Mouse (Mus musculus) thymus, postnatal 4 days (tissue): ENCODE data around the gene Mre11a.

Source experiments
- DNase-seq: peaks from one replicate; pipeline ENCODE4 v3.0.0; 2021

Mre11a gene

DNA sequence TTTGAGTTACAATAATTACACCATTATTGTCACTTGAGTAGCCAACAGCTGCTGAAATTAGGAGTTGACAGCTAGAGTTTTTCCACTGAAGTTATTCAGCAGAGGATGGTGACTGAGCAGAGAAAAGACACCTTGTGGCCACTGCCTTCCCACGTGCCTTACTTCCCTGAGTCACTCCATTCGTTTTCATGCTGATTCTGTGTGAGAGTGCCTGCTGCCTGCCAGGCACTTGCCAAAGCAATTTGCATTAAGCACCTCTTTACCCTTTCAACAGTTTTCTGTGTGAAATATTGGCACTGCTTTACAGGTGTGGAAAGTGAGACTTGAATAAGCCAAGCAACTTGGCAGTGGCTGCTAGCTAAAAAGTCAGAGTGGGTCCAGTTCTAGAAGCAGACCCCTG, 43.4 kb downstream of the Mre11a start:
- no peak for DNase-seq

DNA sequence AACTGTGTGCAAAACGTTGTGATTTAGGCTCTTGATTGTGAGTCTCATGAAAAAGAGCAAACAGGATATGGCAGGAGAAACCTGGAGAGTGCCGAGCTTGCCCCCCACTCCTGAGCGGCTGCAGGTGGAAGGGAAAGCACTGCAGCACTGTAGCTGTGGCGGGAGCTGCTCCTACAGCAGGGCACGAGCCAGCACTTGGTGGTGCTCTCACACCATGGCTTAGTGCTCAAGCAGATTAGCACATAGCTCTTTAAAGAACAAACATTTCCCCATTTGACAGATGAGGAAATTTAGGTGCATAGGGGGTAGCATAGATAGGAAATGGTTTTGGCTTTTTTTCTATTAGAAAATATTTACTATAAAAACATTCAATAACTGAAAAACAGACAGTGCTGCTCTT, 47.6 kb downstream of the Mre11a start:
- no peak for DNase-seq

DNA sequence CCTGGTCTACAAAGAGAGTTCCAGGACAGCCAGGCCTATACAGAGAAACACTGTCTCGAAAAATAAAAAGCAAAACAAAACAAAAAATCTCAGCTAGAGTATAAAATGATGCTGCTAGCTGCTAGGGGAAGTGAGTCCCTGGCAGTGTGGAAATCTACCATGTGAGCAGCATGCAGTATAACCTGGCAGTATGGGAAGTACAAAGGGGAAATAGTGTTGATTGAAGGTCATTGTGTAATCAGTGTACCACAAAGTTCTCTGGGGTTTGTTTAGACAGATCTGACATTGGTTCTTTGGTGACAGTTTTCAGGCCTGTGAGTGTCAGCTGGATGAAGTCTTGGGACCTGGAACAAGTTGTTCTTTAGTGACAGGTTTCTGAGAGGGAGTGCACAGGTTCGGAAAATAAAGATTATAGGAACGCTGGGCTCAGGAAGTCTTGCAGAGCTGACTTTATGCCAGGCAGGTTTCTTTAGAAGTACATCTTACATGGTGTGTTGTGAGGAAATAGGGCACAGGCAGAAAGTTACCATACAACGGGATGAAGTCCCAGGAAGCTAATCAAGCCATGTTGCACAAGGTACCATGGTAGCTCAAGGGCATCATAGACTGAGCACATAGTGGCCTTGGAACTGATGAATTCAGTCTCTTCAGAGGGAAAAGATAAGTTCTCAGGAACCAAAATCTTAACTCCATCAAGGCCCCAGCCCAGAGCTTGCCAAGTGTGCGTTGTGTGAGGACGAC, 51.1 kb downstream of the Mre11a start:
- DNase-seq, result no peak

DNA sequence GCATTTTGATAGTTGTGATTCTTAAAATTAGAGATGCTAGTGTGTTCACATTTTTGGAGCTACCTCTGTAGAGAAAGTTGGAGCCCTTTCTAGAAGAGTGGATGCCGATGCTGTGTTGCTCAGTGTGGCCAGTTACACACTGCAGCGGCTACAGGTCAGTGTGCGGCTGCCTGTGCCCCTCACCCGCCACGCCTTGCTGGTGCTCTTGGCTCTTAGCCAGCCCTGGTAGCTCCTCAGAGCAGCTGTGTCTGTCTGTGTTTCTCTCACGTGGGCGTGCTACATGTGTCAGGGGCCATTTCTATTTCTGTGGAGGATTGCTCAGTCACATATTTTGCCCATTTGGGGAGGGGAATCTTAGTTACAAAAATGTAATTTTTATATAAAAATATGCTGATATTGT, 55.1 kb downstream of the Mre11a start:
- no peak for DNase-seq

DNA sequence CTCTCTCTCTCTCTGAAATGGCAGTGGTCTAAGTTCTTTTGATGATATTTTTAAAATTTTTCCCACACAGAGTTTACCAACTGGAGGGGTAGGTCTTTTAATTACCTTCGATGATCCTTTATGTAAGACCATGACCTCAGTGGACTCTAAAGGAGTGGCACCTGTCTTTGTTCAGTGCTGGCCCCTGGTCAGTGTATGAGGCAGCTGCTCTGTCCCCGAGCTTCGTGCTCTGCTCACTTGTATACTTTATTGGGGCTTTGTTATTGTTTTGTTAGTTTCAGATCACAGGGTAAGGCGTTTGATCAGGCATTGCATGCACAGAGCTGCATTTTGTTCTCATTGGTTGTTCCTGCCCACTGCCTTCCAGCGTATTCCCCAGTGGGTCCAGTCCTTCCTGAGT, 55.5 kb downstream of the Mre11a start:
- DNase-seq, result no peak

DNA sequence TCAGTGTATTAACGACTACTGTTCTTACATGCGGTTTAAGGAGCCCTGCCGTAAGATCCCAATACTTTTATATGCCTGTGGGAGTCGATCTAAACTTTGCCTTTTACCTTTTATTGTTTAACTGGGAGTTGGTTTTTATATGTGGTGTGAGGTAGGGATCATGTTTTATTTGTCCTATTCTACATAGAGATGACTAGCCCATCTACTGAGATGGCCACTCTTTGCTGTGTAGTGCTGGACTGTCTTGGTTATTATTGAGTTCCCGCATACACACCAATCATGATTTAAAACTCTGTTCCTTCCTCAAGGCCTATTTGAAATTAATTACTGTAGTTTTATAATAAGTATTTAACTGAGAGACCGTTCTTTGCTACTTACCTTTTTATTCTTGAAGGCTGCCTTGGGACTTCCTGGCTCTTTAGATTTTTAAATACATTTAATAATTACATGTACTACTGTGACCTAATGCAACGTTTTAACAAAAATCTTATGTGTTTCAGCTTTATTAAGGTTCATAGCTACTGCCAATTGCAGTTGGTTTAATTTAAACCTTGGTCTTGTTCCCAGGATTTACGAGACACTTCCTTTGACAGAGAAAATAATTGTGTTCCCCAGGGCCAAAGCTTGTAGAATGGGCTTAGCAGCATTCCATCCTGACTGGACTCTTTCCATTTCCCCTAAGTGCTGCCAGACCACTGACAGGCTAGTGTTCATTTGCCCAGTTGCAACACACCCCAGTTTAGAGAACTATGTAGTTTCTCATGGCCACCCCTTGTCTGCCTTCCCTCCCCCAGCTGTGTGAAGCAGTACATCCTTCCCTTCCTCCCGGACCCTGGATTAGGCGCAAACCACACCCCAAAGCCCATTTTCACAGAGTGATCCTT, 57.7 kb downstream of the Mre11a start:
- DNase-seq, result no peak

DNA sequence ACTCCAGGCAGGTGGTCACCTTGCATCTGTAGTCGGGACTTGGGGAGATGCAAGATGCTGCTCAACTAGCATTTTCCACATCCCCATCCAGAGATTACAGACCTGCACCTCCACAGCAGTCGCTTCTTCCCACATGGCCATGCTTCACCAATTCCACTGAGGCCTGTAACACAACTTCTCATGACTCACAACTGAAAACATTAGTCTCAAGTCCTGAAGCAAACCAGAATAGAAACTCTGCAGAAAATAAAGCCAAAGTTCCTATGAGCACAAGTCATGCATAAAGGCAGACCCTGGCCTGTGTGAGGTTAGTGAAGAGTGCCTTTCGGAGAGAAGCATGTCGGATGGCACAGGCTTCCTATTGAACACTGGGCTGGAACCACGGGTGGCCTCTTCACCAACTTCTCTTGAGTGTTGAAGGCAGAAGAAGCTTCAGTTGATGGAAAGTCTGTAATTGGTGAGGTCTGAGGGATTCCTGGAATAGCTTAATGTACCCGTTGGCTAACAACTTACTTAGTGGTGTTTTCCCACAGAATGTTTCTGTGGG, 58.9 kb downstream of the Mre11a start:
- no peak for DNase-seq

DNA sequence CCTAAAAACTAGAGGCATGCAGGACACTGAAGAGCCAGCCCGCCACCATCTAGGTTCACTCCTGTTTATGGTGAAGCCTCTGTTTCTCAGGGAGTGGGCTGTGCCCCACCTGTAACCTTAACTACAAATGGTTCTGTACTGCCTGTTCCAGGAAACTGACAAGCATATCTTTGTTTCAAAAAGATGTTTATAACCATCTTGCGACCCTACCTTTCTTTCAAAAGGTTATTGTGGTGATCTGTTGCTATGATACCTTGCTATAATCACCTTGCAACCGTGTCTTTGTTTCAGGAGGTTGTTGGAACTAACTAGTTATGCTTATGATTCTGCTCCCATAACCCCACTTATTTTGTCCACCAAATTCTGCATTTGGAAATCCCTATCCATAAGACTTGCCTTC, 59.4 kb downstream of the Mre11a start:
- no peak for DNase-seq

DNA sequence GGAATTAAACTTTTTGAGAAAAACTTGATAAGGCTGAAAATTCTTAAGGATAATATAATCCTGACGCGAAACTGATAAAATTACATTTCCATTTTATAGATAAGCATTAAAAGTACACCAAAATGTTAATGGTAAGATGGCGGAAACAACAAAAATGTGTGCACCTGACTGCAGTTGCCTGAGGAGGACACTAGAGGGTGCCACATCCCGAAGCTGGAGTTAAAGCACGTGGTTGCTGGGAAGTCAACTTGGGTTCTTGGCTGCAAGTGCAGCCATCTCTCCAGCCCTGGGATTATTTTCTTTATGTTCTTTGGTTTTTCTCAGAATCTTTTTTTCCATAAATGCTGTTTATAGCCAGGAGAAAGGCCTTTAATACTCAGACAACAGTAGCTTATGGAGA, 62.0 kb downstream of the Mre11a start:
- DNase-seq, result peak; percentile 63

DNA sequence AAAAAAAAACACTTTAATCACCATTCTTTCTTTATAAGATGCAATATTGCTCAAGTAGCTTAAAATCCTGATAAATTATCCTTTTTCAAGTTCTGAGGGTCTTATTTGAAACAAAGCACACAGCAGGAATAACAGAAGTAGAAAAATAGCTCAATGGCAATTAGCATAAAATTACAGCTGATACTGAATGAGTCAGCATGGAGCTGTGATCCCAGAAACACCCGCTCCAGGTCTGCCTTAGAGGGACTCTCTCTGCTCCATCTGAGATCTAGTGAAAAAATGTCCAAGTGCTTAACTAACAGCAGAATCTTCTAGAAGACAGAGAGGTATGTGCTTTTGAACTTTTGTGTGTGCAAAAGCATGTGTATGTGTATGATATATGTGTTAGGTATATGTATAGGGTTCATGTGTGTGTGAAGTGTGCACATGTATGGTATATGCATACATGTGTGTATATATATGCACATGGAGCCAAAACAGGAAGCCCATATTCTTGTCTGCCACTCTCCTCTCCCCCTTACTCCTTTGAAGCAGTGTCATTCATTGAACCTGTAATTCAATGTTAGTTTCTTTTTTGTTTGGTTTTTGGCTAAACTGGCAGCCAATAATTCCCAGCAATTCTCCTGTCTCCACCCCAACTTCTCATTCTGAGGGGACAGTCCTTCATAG, 63.9 kb downstream of the Mre11a start:
- no peak for DNase-seq

DNA sequence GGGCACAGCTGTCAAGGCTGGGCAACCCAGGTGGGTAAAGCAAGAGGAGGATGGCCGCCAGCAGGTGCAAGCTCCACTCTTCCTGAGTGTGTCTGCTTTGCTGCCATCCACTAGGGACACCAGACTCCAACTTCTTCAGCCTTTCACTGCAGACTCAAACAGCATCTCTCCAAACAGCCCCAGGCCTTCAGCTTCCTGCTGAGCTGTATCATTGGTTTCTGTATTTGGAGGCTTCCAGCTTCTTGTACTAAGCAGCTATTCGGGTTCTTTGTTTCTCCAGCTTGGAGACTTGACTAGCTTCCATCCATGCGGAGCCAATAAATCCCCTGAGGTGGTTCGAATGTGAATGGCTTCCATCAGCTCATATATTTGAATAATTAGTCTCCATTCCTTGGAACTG, 70.1 kb downstream of the Mre11a start:
- peak; percentile 54 for DNase-seq

DNA sequence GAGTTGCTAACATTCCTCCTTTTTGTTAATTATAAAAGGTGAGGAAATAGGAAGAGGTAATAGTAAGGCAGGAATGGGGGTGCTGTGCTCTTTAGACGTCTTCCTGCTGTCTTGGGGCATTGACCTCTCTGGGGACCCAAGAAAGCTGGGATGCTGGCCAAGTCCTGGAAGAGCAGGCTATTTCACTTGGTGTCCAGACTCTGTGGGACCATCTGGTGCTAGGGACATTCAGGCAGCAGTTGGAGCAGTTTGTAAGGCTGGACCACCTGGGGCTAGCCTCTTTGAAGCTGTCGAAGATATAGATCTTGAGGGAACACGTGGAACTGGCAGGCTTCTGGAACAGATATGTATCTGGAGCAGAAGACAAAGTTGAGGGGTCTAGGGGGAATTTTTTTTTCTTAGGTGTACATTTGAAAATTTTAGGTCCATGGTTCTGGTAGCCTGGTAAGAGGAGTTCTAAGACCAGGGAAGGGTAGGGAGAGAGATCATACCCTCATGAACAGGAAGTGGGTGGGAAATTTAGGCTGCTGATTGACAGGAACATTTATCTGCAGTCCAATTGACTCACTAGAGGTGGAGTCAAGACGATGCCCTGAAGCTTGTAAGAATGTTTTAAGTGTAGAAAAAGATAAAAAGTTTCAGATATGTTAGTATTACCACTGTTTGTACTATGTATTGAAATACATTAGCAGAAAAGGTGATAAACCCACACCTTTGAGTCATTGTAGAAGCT, 72.6 kb downstream of the Mre11a start:
- DNase-seq, result no peak

DNA sequence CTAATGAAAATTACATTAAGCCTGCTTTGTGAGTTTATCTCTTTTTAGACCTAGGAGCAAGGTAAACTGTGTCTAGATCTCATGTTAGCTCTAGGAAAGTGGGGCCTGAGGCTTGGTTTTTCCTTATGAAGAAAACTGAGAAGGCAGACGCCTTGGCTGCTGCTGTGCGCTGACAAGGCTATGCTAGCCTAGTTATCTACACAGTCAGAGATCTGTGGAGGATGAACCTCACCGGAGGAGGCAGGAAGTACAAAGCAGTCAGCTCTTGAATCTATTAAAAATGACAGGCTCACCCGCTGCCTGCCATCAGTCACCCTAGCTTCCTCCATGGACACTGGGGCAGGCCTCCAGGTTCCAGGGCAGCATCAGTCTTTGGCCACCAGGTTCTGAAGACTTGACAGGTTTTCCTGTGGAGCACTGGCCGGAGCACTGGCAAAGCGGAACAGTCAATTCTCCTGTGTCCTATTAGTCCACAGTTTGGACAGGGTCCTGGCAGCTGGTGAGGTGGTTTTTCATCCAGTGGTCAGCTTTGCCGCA, 73.8 kb downstream of the Mre11a start:
- no peak for DNase-seq

DNA sequence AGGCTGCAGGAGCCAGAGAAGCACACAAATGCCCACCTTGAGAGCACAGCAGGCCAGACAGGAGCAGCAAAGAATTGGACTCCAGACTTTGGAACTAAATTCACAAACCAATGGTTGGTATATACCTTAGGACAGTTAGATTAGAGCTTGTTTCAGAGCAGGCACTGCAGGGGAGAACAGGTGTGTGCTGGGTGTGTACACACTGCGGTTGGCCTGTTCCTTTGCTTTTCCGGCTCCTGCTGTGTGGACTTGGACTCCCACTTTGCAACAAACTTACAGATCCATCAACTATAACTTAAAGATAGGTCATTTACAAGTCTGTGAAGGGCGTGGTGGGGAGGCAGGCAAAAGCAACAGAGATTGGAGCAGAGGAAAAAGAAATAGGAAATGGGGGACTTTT, 74.3 kb downstream of the Mre11a start:
- DNase-seq, result no peak

DNA sequence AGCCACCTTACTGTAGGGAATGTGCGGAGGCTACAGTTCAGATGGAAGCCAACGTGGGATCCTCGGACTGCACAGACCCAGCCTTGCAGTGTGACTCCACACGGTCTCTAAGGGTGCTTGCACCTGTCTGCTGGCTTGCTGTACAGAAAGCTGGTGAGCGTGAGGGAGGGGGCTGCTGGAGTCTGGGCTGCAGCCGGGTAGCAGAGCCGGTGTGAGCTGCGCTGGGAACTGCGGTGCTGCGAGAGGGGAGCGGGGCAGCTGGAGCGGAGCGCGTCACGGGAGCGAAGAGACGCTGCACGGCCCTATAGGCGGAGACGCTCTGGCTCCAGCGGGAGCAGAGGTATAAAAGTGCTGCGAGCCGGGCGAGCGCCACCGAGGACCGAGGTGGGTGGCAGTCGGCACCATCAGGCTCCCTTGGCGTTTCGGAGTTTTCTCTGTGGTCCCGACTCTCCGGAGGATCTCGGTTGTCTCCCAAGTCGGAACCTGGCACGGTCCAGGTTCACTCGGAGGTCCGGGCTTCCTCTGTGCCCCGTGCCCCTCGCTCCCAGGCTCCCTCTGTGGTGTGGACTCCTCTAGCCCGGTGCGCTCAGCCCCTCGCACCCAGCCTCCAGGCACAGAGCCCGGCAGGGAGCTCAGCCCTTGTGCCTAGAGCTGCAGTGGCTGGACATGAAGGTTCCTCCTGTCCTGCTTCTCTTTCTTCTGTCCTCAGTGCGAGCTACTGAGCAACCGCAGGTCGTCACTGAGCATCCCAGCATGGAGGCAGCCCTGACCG, 75.6 kb downstream of the Mre11a start, which contains the start of gene Gpr83:
Gpr83 (plus strand) TSS at position 343 of the 772 bp plus-strand sequence.
- DNase-seq, result peak; percentile 80

DNA sequence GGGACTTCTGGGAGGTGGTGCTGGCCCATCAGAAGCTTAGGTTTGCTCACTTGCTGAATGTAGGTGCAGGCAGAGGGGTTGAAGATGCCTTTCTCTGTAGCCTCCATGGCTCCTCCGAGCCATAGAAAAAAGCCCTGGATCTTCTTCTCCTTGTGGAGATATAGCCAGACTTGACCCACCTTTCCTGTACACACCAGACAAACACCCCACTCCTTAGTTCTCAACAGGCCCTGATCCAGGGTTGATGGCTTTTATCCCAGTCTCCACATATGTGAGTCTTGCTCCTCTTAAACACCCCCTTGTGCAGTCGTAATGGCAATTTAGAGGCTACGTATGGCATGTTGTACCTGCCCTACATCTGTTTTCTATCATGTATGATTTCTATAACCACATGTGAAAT, 78.7 kb downstream of the Mre11a start:
- no peak for DNase-seq

DNA sequence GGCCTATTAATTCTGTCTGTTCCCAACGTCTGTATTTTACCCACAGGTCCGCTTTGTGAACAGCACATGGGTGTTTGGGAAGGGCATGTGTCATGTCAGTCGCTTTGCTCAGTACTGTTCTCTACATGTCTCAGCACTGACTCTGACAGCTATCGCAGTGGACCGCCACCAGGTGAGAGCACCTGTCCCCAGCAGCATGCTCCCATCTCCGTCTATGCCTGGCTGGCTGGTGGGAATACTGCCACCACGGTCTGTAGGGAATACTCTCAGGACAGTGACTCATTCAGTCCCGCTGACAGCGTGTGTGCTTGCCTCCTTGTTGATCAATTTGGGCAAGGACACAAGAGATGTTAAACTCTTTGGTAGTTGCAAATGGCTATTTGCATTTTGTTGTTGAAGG, 80.3 kb downstream of the Mre11a start:
- no peak for DNase-seq

DNA sequence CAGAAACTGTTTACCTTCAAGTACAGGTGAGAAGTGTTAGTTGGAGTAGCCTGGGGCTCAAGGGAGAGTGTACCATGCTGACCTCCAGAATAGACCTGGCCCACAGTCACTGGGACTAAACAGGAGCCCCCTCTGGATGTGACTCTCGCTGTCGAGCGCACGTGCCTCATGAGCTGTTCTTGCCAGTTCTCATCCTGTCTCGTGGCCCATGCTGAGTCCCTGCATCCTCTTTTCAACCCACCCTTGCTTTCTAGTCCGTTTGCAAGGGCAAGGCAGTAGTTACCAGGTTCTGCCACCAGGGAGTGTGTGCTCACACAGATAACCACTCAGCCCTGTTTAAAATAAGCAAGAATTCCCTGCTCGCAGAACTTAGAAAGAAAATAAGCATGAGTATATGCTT, 82.5 kb downstream of the Mre11a start:
- peak; percentile 88 for DNase-seq

DNA sequence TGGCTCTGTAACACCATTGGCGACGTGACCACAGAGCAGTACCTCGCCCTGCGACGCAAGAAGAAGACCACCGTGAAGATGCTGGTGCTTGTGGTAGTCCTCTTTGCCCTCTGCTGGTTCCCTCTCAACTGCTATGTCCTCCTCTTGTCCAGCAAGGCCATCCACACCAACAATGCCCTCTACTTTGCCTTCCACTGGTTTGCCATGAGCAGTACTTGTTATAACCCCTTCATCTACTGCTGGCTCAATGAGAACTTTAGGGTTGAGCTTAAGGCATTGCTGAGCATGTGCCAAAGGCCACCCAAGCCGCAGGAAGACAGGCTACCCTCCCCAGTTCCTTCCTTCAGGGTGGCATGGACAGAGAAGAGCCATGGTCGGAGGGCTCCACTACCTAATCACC, 83.9 kb downstream of the Mre11a start:
- DNase-seq, result peak; percentile 8

DNA sequence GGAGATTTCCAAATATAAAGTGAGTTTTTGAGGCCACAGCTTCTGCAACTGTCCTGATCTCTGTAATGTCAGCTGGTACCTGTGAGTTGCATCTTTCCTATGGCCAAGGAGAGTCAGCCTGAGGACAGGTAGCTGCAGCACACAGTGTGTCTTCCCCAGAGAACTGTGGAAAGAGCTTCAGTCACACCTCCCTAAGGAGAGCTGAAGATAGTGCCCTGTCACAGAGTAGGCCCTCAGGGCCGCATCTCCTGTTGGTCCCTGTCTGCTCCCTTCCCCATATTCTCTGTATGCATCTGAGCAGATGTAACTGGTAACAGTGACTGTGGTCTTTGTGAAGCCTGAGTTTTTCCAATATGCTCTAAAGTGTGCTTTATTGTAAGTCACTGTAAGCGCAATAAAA, 85.9 kb downstream of the Mre11a start:
- peak; percentile 2 for DNase-seq

DNA sequence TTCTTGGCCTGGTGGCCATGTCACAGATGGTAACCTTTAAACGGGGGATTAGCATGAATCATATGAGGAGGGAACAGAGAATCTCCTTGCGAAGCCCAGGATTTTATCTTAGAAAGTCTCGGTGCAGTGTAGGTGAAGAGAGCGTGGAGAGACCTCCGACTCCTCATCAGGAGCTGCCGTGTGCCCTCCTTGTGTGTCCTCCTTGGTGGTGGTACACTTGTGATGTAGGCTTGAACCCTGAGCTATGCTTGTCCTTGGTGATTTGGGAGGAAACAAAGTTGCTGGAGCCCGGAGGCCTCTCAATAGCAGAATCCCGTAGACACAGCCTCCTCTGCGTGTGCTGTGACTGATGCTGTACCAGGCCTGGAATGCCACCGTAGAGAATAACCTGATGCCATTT, 86.3 kb downstream of the Mre11a start:
- DNase-seq, result peak; percentile 3

DNA sequence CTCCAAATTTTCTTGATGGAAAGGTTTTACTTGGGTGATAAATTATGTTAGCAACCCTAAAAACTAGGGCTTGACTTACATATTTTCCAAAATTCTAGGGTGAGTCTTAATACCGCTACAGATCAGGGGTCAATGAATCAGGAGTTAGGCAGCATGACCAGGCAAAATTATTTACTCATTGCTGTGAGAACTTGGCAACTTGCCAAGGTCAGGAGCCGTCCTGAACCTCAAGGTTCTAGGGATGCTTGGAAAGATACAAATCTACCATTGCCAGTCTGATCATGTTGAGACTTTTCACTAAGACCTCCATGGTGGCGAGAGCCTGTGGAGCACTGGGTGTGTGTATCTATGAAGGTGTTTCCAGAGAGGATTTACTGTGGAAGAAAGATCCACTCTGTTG, 87.1 kb downstream of the Mre11a start:
- DNase-seq, result no peak
